ENCODE assay signal across 16 mouse cellular contexts in the genomic region with DNA sequence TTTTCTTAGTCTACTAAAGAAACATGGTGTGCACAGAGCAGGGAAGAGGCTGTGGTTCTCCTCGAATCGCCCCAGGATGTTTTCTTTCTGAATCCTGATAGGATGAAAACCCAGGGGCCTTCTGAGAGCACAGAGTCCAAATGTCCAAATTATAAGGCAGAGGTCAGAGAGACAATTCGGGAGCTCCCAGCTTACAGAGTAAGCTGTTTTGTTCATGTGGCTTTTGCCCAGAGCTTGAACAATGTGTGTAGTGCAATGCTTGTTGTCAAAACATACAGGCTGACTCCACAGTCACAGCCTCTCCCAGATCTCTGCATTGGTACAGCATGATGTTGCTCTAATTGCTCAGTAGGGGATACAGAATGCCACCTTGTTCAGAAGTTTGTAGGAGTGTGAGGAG.
"Had no signal": no experiment of that assay in that cellular context is flagged by ENCODE, and none has a peak within 500 bp of the region (broad histone marks: within the 10 kb centered on the region; RNA-seq: fewer than 3 reads in every experiment).

No protein-coding gene starts in this region.

- H3K4me2 ChIP-seq: liver, embryonic 15.5 days; lung, embryonic 15.5 days; midbrain, embryonic 12.5 days; midbrain, embryonic 15.5 days; neural tube, embryonic 12.5 days; stomach, embryonic 15.5 days had no signal

- ATAC-seq: lung, postnatal 0 days; midbrain, embryonic 15.5 days had no signal

- H3K9ac ChIP-seq: liver, embryonic 15.5 days; lung, embryonic 15.5 days; midbrain, embryonic 12.5 days; midbrain, embryonic 15.5 days; neural tube, embryonic 12.5 days; stomach, embryonic 15.5 days had no signal

- H3K27me3 ChIP-seq: liver, embryonic 15.5 days; lung, embryonic 15.5 days; megakaryocyte, embryonic 14.5 days; midbrain, embryonic 15.5 days; neural tube, embryonic 12.5 days; stomach, embryonic 15.5 days had no signal

- H3K4me3 ChIP-seq: liver, embryonic 15.5 days; lung, embryonic 15.5 days; megakaryocyte, embryonic 14.5 days; midbrain, embryonic 12.5 days; midbrain, embryonic 15.5 days; neural tube, embryonic 12.5 days; stomach, embryonic 15.5 days had no signal

- H3K4me1 ChIP-seq: lung, embryonic 15.5 days; megakaryocyte, embryonic 14.5 days; midbrain, embryonic 15.5 days; stomach, embryonic 15.5 days had no signal

- H3K27ac ChIP-seq: liver, embryonic 15.5 days; lung, embryonic 15.5 days; macrophage; midbrain, embryonic 12.5 days; midbrain, embryonic 15.5 days; neural tube, embryonic 12.5 days; stomach, embryonic 15.5 days; stomach, postnatal 0 days had no signal

- DNase-seq: lung, adult 2 months; lung, postnatal 14 days; lung, postnatal 36 days; right cerebral cortex, postnatal 14 days; thymus, adult 2 months; thymus, postnatal 36 days had no signal

- H3K36me3 ChIP-seq: liver, embryonic 15.5 days; lung, embryonic 15.5 days; midbrain, embryonic 12.5 days; midbrain, embryonic 15.5 days; neural tube, embryonic 12.5 days; stomach, embryonic 15.5 days had no signal

- H3K9me3 ChIP-seq: liver, embryonic 15.5 days; lung, embryonic 15.5 days; midbrain, embryonic 12.5 days; midbrain, embryonic 15.5 days; stomach, embryonic 15.5 days had no signal
